Comparison of ENCODE assay signal across 8 mouse cellular contexts in the genomic region with DNA sequence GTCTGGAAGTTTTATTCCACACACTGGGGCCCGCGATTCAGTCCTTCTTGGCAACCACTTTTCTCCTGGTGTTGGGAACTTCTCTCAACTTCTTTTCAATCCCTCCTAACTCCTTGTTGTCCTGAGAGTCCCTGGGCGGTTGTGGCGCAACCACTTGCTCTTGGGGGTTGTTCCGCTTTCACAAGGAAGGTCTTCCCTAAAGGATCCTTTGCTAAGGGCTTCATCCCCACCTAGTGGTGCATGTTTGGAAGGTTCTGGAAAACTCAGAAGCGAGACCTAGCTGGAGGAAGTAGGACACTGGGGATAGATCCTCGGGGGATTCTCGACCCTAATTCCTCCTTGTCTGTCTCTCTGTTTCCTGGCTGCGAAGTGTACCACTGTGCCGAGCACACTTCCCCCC. TPM values are rescaled to one million over a fixed set of nuclear protein-coding genes. Genes with fewer than 3 reads are reported as not detected.
DNase-seq lines count a peak whose midpoint lies in the region; ATAC-seq lines count a peak whose summit lies in the region.
"Had no signal": no experiment of that assay in that cellular context is flagged by ENCODE, and none has a peak within 500 bp of the region (broad histone marks: within the 10 kb centered on the region; RNA-seq: fewer than 3 reads in every experiment).

No protein-coding gene starts in this region.

- H3K9me3 ChIP-seq in kidney, embryonic 15.5 days (replicated peaks): no peaks in the 10 kb centered on the region
- H3K9me3 ChIP-seq in embryonic facial prominence, embryonic 10.5 days: peaks cover 5% of the 10 kb centered on the region; the same call in 1 of the 2 replicates

- no peaks in the 10 kb centered on the region for H3K36me3 ChIP-seq in kidney, embryonic 15.5 days
- no peaks in the 10 kb centered on the region for H3K36me3 ChIP-seq in embryonic facial prominence, embryonic 10.5 days (replicated peaks)

- 70% methylated on average over 10 of the region's 10 CpGs for WGBS in kidney, embryonic 15.5 days
- WGBS in embryonic facial prominence, embryonic 10.5 days: 79% methylated on average over 10 of the region's 10 CpGs

- no peak overlapping the region for H3K27ac ChIP-seq in kidney, embryonic 15.5 days
- H3K27ac ChIP-seq in embryonic facial prominence, embryonic 10.5 days (replicated peaks): no peak overlapping the region

- peaks cover 7% of the 10 kb centered on the region; the same call in 1 of the 2 replicates for H3K4me1 ChIP-seq in kidney, embryonic 15.5 days
- no peaks in the 10 kb centered on the region for H3K4me1 ChIP-seq in embryonic facial prominence, embryonic 10.5 days

- DNase-seq in kidney, postnatal 25 days: peak; percentile 49 to 53
- peak; percentile 65 for DNase-seq in adrenal gland, postnatal 14 days
- peak; percentile 73 to 77 for DNase-seq in heart, postnatal 10 days
- DNase-seq in lung, postnatal 25 days (ENCODE audit: low spot score): peak; percentile 74
- no peak for DNase-seq in embryo, embryonic 9.5 days (ENCODE audit: extremely low spot score)
- DNase-seq in embryonic facial prominence, embryonic 10.5 days (ENCODE audit: low spot score): no peak

- H3K27me3 ChIP-seq in kidney, embryonic 15.5 days: no peaks in the 10 kb centered on the region
- no peaks in the 10 kb centered on the region for H3K27me3 ChIP-seq in embryonic facial prominence, embryonic 10.5 days (replicated peaks; ENCODE audit: low read depth, poor library complexity, severe bottlenecking)

- no peak overlapping the region for H3K9ac ChIP-seq in kidney, embryonic 15.5 days

- no peak for ATAC-seq in kidney, embryonic 15.5 days (replicated peaks; ENCODE audit: low FRiP score)
- ATAC-seq: forebrain, embryonic 16.5 days had no signal

- no peak overlapping the region for H3K4me3 ChIP-seq in kidney, embryonic 15.5 days (replicated peaks)
- no peak overlapping the region for H3K4me3 ChIP-seq in embryonic facial prominence, embryonic 10.5 days

- no peak overlapping the region for H3K4me2 ChIP-seq in kidney, embryonic 15.5 days

- intact Hi-C loops in heart, postnatal 10 days (cut with DNase I): loop anchor here (5.0 kb wide), 1 partner anchor 170 kb away; no protein-coding TSS in a partner anchor

RNA-seq across cellular contexts. Expression of gene Ifngr2, which starts 19.8 kb away (rescaled TPM):
- polyA plus RNA-seq in kidney, embryonic 15.5 days (2015; fragmentation: Nextera tagmentation; extraction: Ambion mirVana): 52.0 and 55.9 TPM in 2 replicates
- total RNA-seq in adrenal gland, postnatal 14 days (2021): 27.7 and 30.8 TPM in 2 replicates
- total RNA-seq in heart, postnatal 10 days (2021): 100 to 1,000 TPM; 116 to 132 TPM
- polyA plus RNA-seq in embryonic facial prominence, embryonic 10.5 days (2016; fragmentation: Nextera tagmentation; extraction: Ambion mirVana): 29.9 and 32.7 TPM in 2 replicates

RNA-seq across cellular contexts. Expression of gene Ifnar1, which starts 42.0 kb away (rescaled TPM):
- polyA plus RNA-seq in kidney, embryonic 15.5 days (2015; fragmentation: Nextera tagmentation; extraction: Ambion mirVana): 58.5 and 62.2 TPM in 2 replicates
- total RNA-seq in adrenal gland, postnatal 14 days (2021): 80.3 and 82.7 TPM in 2 replicates
- total RNA-seq in heart, postnatal 10 days (2021): 10 to 100 TPM; 46.6 to 58.9 TPM
- polyA plus RNA-seq in embryonic facial prominence, embryonic 10.5 days (2016; fragmentation: Nextera tagmentation; extraction: Ambion mirVana): 56.9 and 57.6 TPM in 2 replicates

Comparison
In these comparisons a context has a peak if more than half of its experiments do, and no peak if none do; other contexts are left out.
1. DNase-seq: peak in kidney, postnatal 25 days (2 of 2), adrenal gland, postnatal 14 days (single experiment), heart, postnatal 10 days (2 of 2) and lung, postnatal 25 days (single experiment); none in embryo, embryonic 9.5 days (single experiment) and embryonic facial prominence, embryonic 10.5 days (single experiment).